Mouse (Mus musculus): ENCODE measurements around the gene Prss36. TPM values are rescaled to one million over a fixed set of nuclear protein-coding genes. Genes with fewer than 3 reads are reported as not detected.

Gene Prss36
- polyA plus RNA-seq, 1 experiment from 2014 or later = 10.7 TPM

- Histone ChIP-seq H3K4me3 (replicated peaks; ENCODE audit: low read length) (peak overlapping the region; percentile 59), H3K27ac (ENCODE audit: low read length) (peak overlapping the region; percentile 56), H3K9ac (ENCODE audit: low read length) (peak overlapping the region; percentile 75; the same call in 1 of the 2 replicates), H3K4me2 (ENCODE audit: low read depth, low read length) (peak overlapping the region; percentile 43), H3K36me3 (ENCODE audit: control insufficient read depth, insufficient read depth, low read length) (peaks cover 6% of the 10 kb centered on the region), H3K27me3 (ENCODE audit: control insufficient read depth, insufficient read depth, low read length) (no peaks in the 10 kb centered on the region), H3K4me1 (ENCODE audit: control insufficient read depth, insufficient read depth, low read length) (peaks cover 12% of the 10 kb centered on the region), H3K9me3 (replicated peaks; ENCODE audit: control insufficient read depth, low read length) (no peaks in the 10 kb centered on the region)
- ATAC-seq (ENCODE audit: insufficient read depth, low FRiP score) = no peak
- 83% methylated on average over 11 of the region's 11 CpGs for WGBS
Observed at GRCm38 (mm10) chr7:127927726-127928125, 18.8 kb downstream of the Prss36 start.

GRCm38 (mm10) chr7:127926846-127927245 lies 19.7 kb downstream of the Prss36 start:
- H3K27me3 ChIP-seq (ENCODE audit: control insufficient read depth, insufficient read depth, low read length) = no peaks in the 10 kb centered on the region
- peak overlapping the region; percentile 58 for H3K9ac ChIP-seq (ENCODE audit: low read length)
- peaks cover 6% of the 10 kb centered on the region for H3K36me3 ChIP-seq (ENCODE audit: control insufficient read depth, insufficient read depth, low read length)
- peaks cover 14% of the 10 kb centered on the region for H3K4me1 ChIP-seq (ENCODE audit: control insufficient read depth, insufficient read depth, low read length)
- no peak for ATAC-seq (ENCODE audit: insufficient read depth, low FRiP score)
- H3K4me3 ChIP-seq (replicated peaks; ENCODE audit: low read length) = peak overlapping the region; percentile 59; the same call in 1 of the 2 replicates
- H3K9me3 ChIP-seq (replicated peaks; ENCODE audit: control insufficient read depth, low read length) = no peaks in the 10 kb centered on the region
- peak overlapping the region; percentile 43; the same call in 1 of the 2 replicates for H3K4me2 ChIP-seq (ENCODE audit: low read depth, low read length)
- 78% methylated on average over 11 of the region's 11 CpGs for WGBS
- peak overlapping the region; percentile 95 for H3K27ac ChIP-seq (ENCODE audit: low read length)

GRCm38 (mm10) chr7:127926066-127926465 lies 20.5 kb downstream of the Prss36 start:
- ATAC-seq (ENCODE audit: insufficient read depth, low FRiP score) = no peak
- Histone ChIP-seq H3K4me1 (ENCODE audit: control insufficient read depth, insufficient read depth, low read length) (peaks cover 6% of the 10 kb centered on the region), H3K9ac (ENCODE audit: low read length) (peak overlapping the region; percentile 58), H3K36me3 (ENCODE audit: control insufficient read depth, insufficient read depth, low read length) (peaks cover 6% of the 10 kb centered on the region), H3K27ac (ENCODE audit: low read length) (peak overlapping the region; percentile 95), H3K27me3 (ENCODE audit: control insufficient read depth, insufficient read depth, low read length) (no peaks in the 10 kb centered on the region), H3K4me2 (ENCODE audit: low read depth, low read length) (peak overlapping the region; percentile 43; the same call in 1 of the 2 replicates), H3K4me3 (replicated peaks; ENCODE audit: low read length) (no peak overlapping the region), H3K9me3 (replicated peaks; ENCODE audit: control insufficient read depth, low read length) (no peaks in the 10 kb centered on the region)
- WGBS = 71% methylated on average over 8 of the region's 8 CpGs

- Histone ChIP-seq H3K36me3 (ENCODE audit: control insufficient read depth, insufficient read depth, low read length) (peaks cover 6% of the 10 kb centered on the region), H3K4me2 (ENCODE audit: low read depth, low read length) (peak overlapping the region; percentile 43; the same call in 1 of the 2 replicates)
- 51% methylated on average over 5 of the region's 5 CpGs for WGBS
Observed at GRCm38 (mm10) chr7:127925252-127925651, 21.3 kb downstream of the Prss36 start.

GRCm38 (mm10) chr7:127923714-127924113 lies 22.8 kb downstream of the Prss36 start:
- H3K4me2 ChIP-seq (ENCODE audit: low read depth, low read length) = no peak overlapping the region
- H3K4me1 ChIP-seq (ENCODE audit: control insufficient read depth, insufficient read depth, low read length) = peaks cover 5% of the 10 kb centered on the region
- peak overlapping the region; percentile 79 for H3K27ac ChIP-seq (ENCODE audit: low read length)
- H3K9me3 ChIP-seq (replicated peaks; ENCODE audit: control insufficient read depth, low read length) = no peaks in the 10 kb centered on the region
- peaks cover 6% of the 10 kb centered on the region for H3K36me3 ChIP-seq (ENCODE audit: control insufficient read depth, insufficient read depth, low read length)
- no peaks in the 10 kb centered on the region for H3K27me3 ChIP-seq (ENCODE audit: control insufficient read depth, insufficient read depth, low read length)
- H3K4me3 ChIP-seq (replicated peaks; ENCODE audit: low read length) = no peak overlapping the region
- peak overlapping the region; percentile 40; the same call in 1 of the 2 replicates for H3K9ac ChIP-seq (ENCODE audit: low read length)
- no peak for ATAC-seq (ENCODE audit: insufficient read depth, low FRiP score)
- WGBS = 70% methylated on average over 5 of the region's 5 CpGs

More at GRCm38 (mm10) chr7:127925252-127925651, 21.3 kb downstream of the Prss36 start:
- no peaks in the 10 kb centered on the region for H3K27me3 ChIP-seq (ENCODE audit: control insufficient read depth, insufficient read depth, low read length)
- peak overlapping the region; percentile 95 for H3K27ac ChIP-seq (ENCODE audit: low read length)
- H3K4me3 ChIP-seq (replicated peaks; ENCODE audit: low read length) = no peak overlapping the region
- peak; percentile 85 for ATAC-seq (ENCODE audit: insufficient read depth, low FRiP score)
- H3K9me3 ChIP-seq (replicated peaks; ENCODE audit: control insufficient read depth, low read length) = no peaks in the 10 kb centered on the region
- peak overlapping the region; percentile 58; the same call in 1 of the 2 replicates for H3K9ac ChIP-seq (ENCODE audit: low read length)
- peaks cover 5% of the 10 kb centered on the region for H3K4me1 ChIP-seq (ENCODE audit: control insufficient read depth, insufficient read depth, low read length)

- no peak for ATAC-seq (ENCODE audit: insufficient read depth, low FRiP score)
- Histone ChIP-seq H3K9me3 (replicated peaks; ENCODE audit: control insufficient read depth, low read length) (no peaks in the 10 kb centered on the region), H3K4me2 (ENCODE audit: low read depth, low read length) (no peak overlapping the region), H3K4me3 (replicated peaks; ENCODE audit: low read length) (no peak overlapping the region), H3K27ac (ENCODE audit: low read length) (peak overlapping the region; percentile 79), H3K9ac (ENCODE audit: low read length) (no peak overlapping the region), H3K4me1 (ENCODE audit: control insufficient read depth, insufficient read depth, low read length) (peaks cover 5% of the 10 kb centered on the region), H3K36me3 (ENCODE audit: control insufficient read depth, insufficient read depth, low read length) (peaks cover 6% of the 10 kb centered on the region), H3K27me3 (ENCODE audit: control insufficient read depth, insufficient read depth, low read length) (no peaks in the 10 kb centered on the region)
- WGBS = 57% methylated on average over 6 of the region's 6 CpGs
Observed at GRCm38 (mm10) chr7:127922451-127923275, 23.9 kb downstream of the Prss36 start.

- Histone ChIP-seq H3K36me3 (ENCODE audit: control insufficient read depth, insufficient read depth, low read length) (peaks cover 5% of the 10 kb centered on the region), H3K9me3 (replicated peaks; ENCODE audit: control insufficient read depth, low read length) (no peaks in the 10 kb centered on the region), H3K4me2 (ENCODE audit: low read depth, low read length) (no peak overlapping the region), H3K27me3 (ENCODE audit: control insufficient read depth, insufficient read depth, low read length) (no peaks in the 10 kb centered on the region), H3K4me3 (replicated peaks; ENCODE audit: low read length) (no peak overlapping the region), H3K9ac (ENCODE audit: low read length) (no peak overlapping the region), H3K4me1 (ENCODE audit: control insufficient read depth, insufficient read depth, low read length) (peaks cover 5% of the 10 kb centered on the region), H3K27ac (ENCODE audit: low read length) (no peak overlapping the region)
- 59% methylated on average over 8 of the region's 8 CpGs for WGBS
- ATAC-seq (ENCODE audit: insufficient read depth, low FRiP score) = no peak
Observed at GRCm38 (mm10) chr7:127921516-127921915, 25.0 kb downstream of the Prss36 start.

- Histone ChIP-seq H3K4me1 (ENCODE audit: control insufficient read depth, insufficient read depth, low read length) (peaks cover 5% of the 10 kb centered on the region), H3K27me3 (ENCODE audit: control insufficient read depth, insufficient read depth, low read length) (no peaks in the 10 kb centered on the region), H3K4me2 (ENCODE audit: low read depth, low read length) (no peak overlapping the region), H3K27ac (ENCODE audit: low read length) (no peak overlapping the region), H3K9me3 (replicated peaks; ENCODE audit: control insufficient read depth, low read length) (no peaks in the 10 kb centered on the region), H3K4me3 (replicated peaks; ENCODE audit: low read length) (no peak overlapping the region), H3K9ac (ENCODE audit: low read length) (no peak overlapping the region), H3K36me3 (ENCODE audit: control insufficient read depth, insufficient read depth, low read length) (peaks cover 8% of the 10 kb centered on the region; the same call in 1 of the 2 replicates)
- no peak for ATAC-seq (ENCODE audit: insufficient read depth, low FRiP score)
- WGBS = 74% methylated on average over 7 of the region's 7 CpGs
Observed at GRCm38 (mm10) chr7:127919290-127919689, 27.2 kb downstream of the Prss36 start.

GRCm38 (mm10) chr7:127918203-127918602 lies 28.3 kb downstream of the Prss36 start:
- no peak for ATAC-seq (ENCODE audit: insufficient read depth, low FRiP score)
- Histone ChIP-seq H3K27ac (ENCODE audit: low read length) (no peak overlapping the region), H3K9ac (ENCODE audit: low read length) (no peak overlapping the region), H3K4me1 (ENCODE audit: control insufficient read depth, insufficient read depth, low read length) (peaks cover 6% of the 10 kb centered on the region; the same call in 1 of the 2 replicates), H3K4me3 (replicated peaks; ENCODE audit: low read length) (no peak overlapping the region), H3K4me2 (ENCODE audit: low read depth, low read length) (no peak overlapping the region), H3K27me3 (ENCODE audit: control insufficient read depth, insufficient read depth, low read length) (no peaks in the 10 kb centered on the region), H3K9me3 (replicated peaks; ENCODE audit: control insufficient read depth, low read length) (no peaks in the 10 kb centered on the region), H3K36me3 (ENCODE audit: control insufficient read depth, insufficient read depth, low read length) (peaks cover 8% of the 10 kb centered on the region; the same call in 1 of the 2 replicates)
- 56% methylated on average over 3 of the region's 3 CpGs for WGBS

Measured in stomach, embryonic 16.5 days (tissue).